Mouse (Mus musculus) effector memory CD4-positive, alpha-beta T cell, adult 7 months (primary cell): ENCODE measurements around the gene Epas1. TPM values are rescaled to one million over a fixed set of nuclear protein-coding genes. Genes with fewer than 3 reads are reported as not detected.

Source experiments
- polyA plus RNA-seq: library from polyadenylated mRNA; unstranded; fragments of 100-300 nt; shearing (Covaris generic); gene quantifications from one replicate; pipeline ENCODE4 v1.2.1, GENCODE M21; 2017

The Epas1 gene
- polyA plus RNA-seq = 11.3 TPM

DNA sequence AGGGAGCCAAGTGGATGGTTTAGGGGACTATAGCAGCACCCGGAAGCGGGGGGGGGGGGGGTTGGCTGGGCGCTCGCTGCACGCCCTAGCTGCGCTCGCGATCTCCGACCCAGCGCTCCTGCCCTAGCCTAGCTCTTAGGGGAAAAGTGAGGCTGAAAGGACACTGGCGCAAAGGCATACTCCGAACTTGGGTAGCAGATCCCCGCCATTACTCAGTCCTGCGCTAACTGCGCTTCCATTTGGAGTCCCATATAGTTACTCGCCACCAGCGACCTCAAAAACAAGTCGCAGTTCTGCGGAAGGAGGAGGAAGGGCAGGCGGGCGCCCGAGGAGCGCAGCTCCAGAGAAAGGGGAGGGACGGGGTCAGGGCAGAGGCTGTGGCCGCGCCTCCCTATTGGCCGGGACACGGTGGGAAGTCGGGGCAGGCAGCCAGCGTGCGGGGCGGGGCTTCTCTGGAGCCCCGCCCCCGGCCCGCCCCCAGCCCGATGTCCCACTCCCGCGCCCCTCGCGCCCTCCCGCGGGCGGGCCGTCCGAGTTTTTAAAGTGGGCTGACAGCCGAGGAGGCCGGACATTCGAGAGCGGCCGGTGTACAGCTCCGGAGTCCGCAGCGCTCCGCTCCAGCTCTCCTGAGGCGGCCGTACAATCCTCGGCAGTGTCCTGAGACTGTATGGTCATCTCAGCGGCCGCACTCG lies at the start of gene Epas1:
Gene Epas1, plus strand, starts transcription at position 571 of the 692 bp plus-strand sequence.

Other genes with a start within 250 kb of the Epas1 start
- 0.68 TPM for gene Gm10309, start 248.5 kb upstream of the Epas1 start, polyA plus RNA-seq
- not detected for gene Tmem247, start 163.6 kb downstream of the Epas1 start, polyA plus RNA-seq
- not detected for gene Atp6v1e2, start 194.2 kb downstream of the Epas1 start, polyA plus RNA-seq
- gene Rhoq, start 209.4 kb downstream of the Epas1 start, polyA plus RNA-seq = 20.1 TPM